ENCODE assay signal across 9 mouse cellular contexts in genomic region chr3:55447486-55448460, GRCm38 (mm10). TPM values are rescaled to one million over a fixed set of nuclear protein-coding genes. Genes with fewer than 3 reads are reported as not detected.
DNase-seq lines count a peak whose midpoint lies in the region; ATAC-seq and TF ChIP-seq lines count a peak whose summit lies in the region.
"Had no signal": no experiment of that assay in that cellular context is flagged by ENCODE, and none has a peak within 500 bp of the region (broad histone marks: within the 10 kb centered on the region; RNA-seq: fewer than 3 reads in every experiment).

No protein-coding gene starts in this region.

- H3K4me2 ChIP-seq in liver, embryonic 12.5 days: no peak overlapping the region

- H3K27ac ChIP-seq in left cerebral cortex, adult 2 months: peak overlapping the region; percentile 91
- no peak overlapping the region for H3K27ac ChIP-seq in liver, embryonic 12.5 days

- TF ChIP-seq CTCF in brain, embryonic 14.5 days (IDR thresholded peaks at IDR 0.05; ENCODE audit: borderline replicate concordance, extremely low read depth, insufficient read depth, insufficient read length): no peak
- TF ChIP-seq CTCF in left cerebral cortex, adult 2 months (IDR thresholded peaks at IDR 0.05): no peak; the same call in 1 of the 2 replicates

- ATAC-seq in liver, embryonic 12.5 days: no peak
- no peak for ATAC-seq in erythroid progenitor cell, adult 5-6 weeks (replicated peaks; ENCODE audit: low FRiP score, poor library complexity, severe bottlenecking)
- ATAC-seq: Patski had no signal

- H3K36me3 ChIP-seq in liver, embryonic 12.5 days: no peaks in the 10 kb centered on the region

- WGBS in liver, embryonic 12.5 days (ENCODE audit: insufficient replicate concordance): 73% methylated on average over 5 of the region's 5 CpGs

- H3K27me3 ChIP-seq in liver, embryonic 12.5 days (replicated peaks): no peaks in the 10 kb centered on the region
- H3K27me3 ChIP-seq: Patski had no signal

- H3K4me3 ChIP-seq in left cerebral cortex, adult 2 months: no peak overlapping the region
- H3K4me3 ChIP-seq in liver, embryonic 12.5 days: no peak overlapping the region

- intact Hi-C loops in left cerebral cortex, adult 2 months (cut with DNase I): loop anchor here (1.0 kb wide), 1 partner anchor 14 kb away; no protein-coding TSS in a partner anchor

- H3K9ac ChIP-seq in liver, embryonic 12.5 days: no peak overlapping the region

- DNase-seq in kidney, postnatal 10 days: peak; percentile 14
- no peak for DNase-seq in kidney, postnatal 36 days
- peak; percentile 87 for DNase-seq in brain, embryonic 14.5 days (ENCODE audit: low read depth)
- DNase-seq in frontal cortex, postnatal 10 days (ENCODE audit: low spot score in 2 of 2): peak; percentile 72 to 86
- peak; percentile 72 to 73 for DNase-seq in left cerebral cortex, adult 2 months (ENCODE audit: extremely low spot score in 1 of 2, low spot score in 2 of 2)
- no peak for DNase-seq in testis, postnatal 10 days (ENCODE audit: low spot score)

- H3K9me3 ChIP-seq in liver, embryonic 12.5 days (replicated peaks): no peaks in the 10 kb centered on the region

- TF ChIP-seq POLR2A in brain, embryonic 14.5 days (IDR thresholded peaks at IDR 0.05; ENCODE audit: borderline replicate concordance, extremely low read depth, insufficient read depth, insufficient read length, poor library complexity, severe bottlenecking): no peak

- no peaks in the 10 kb centered on the region for H3K4me1 ChIP-seq in liver, embryonic 12.5 days

RNA-seq across cellular contexts. Expression of gene Gm21954, which starts 24.2 kb away (rescaled TPM):
- not detected in 2 replicates for polyA plus RNA-seq in brain, embryonic 14.5 days (2012; rRNA removed)
- not detected for total RNA-seq in left cerebral cortex, adult 2 months (2021)
- polyA plus RNA-seq in liver, embryonic 12.5 days (2016; fragmentation: Nextera tagmentation; extraction: Ambion mirVana): not detected in 2 replicates
- not detected in 2 replicates for total RNA-seq in erythroid progenitor cell, adult 5-6 weeks (2015; ENCODE audit: low replicate concordance)
- not detected in 2 replicates for total RNA-seq in erythroid progenitor cell, adult 5-6 weeks (2017; ENCODE audit: low replicate concordance)
- polyA plus RNA-seq: Patski had no signal

Comparison
In these comparisons a context has a peak if more than half of its experiments do, and no peak if none do; other contexts are left out.
1. DNase-seq: peak in kidney, postnatal 10 days (single experiment), brain, embryonic 14.5 days (single experiment), frontal cortex, postnatal 10 days (2 of 2) and left cerebral cortex, adult 2 months (2 of 2); none in kidney, postnatal 36 days (0 of 2) and testis, postnatal 10 days (single experiment).